Mouse (Mus musculus): ENCODE measurements at regions not wholly inside any gene's neighbourhood (a gene's known extent, or its start where the extent isn't known, plus 50 kb on each side); places are given as distances from the start of the nearest gene placed in this dataset.

DNA sequence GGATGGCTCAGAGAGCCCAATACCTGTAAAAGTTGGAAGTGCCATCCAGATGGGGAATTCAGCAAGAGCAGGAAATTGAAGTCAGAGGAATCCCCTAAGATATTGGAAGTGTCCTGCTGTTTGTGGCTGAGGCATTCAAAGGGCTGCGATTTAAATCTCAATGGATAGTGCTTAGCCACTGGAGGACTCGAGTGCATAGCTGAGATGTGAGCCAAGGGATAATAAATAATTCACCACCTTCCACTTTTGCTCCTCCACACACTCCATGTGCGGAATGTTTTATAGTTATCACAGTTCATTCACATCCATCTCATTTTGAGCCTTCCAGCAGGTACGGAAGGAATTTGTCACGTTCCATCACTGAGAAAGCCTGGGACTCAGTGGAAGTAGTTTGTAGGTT is 248.9 kb downstream of the Ttc32 start:
- TF ChIP-seq CTCF (IDR thresholded peaks at IDR 0.05) (no peak), POLR2A (IDR thresholded peaks at IDR 0.05; ENCODE audit: insufficient read depth, low read depth, low read length) (no peak)
